Mouse (Mus musculus): Measurements from ENCODE around the gene Wscd1. TPM values are rescaled to one million over a fixed set of nuclear protein-coding genes. Genes with fewer than 3 reads are reported as not detected.

Wscd1 gene
- polyA plus RNA-seq, 1 experiment from 2014 or later, result 4.1 TPM

DNA sequence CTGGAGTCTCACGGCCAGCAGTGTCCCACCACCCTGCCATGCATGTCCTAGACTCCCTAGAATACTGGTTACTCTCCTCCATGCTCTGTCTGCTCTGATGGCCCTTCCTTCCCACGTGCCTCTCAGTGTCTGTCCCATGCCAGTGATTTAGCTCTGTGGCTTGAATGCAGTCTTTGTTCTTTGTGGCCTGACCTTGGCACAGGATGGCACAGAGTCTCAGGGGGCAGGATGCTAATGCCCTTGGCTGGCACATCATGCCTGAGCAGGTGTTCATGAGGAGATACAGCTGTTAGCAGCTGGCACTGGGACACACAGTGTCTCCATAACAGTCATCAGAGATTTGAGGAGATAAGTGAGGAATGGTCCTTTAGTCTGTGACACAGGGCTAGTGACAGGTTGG lies 20.8 kb downstream of the Wscd1 start:
- H3K4me3 ChIP-seq, result no peak overlapping the region
- H3K27ac ChIP-seq (replicated peaks), result no peak overlapping the region
- no peak overlapping the region for H3K4me2 ChIP-seq
- no peak overlapping the region for H3K9ac ChIP-seq
- no peaks in the 10 kb centered on the region for H3K9me3 ChIP-seq
- H3K4me1 ChIP-seq, result peaks cover 10% of the 10 kb centered on the region
- no peak for ATAC-seq (ENCODE audit: extremely low read depth, insufficient number of reproducible peaks, low FRiP score, low TSS enrichment)
- peaks cover 35% of the 10 kb centered on the region for H3K27me3 ChIP-seq (replicated peaks)
- no peaks in the 10 kb centered on the region for H3K36me3 ChIP-seq
- 62% methylated on average over 2 of the region's 2 CpGs for WGBS

DNA sequence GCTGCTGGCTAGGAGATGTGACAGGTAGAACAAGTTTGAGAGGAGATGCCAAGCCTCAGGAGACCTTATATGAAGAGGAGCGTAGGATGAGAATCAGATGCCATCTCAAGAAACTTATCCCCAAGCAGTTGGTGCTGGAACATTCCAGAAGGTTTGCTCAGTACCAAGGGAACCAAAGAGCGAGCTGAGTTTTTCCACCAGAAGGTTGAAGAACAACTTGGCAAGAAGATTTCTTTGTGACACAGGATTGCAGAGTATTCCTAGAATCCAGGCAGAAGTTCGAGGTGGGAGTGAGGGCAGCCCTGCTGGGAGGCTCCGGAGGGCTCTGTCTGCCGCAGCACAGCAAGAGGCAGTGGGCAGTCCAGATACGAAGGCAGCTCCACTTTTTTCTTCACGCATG lies 21.4 kb downstream of the Wscd1 start:
- WGBS, result 73% methylated on average over 7 of the region's 7 CpGs
- H3K4me1 ChIP-seq, result peaks cover 10% of the 10 kb centered on the region
- H3K27me3 ChIP-seq (replicated peaks), result peaks cover 38% of the 10 kb centered on the region
- no peaks in the 10 kb centered on the region for H3K9me3 ChIP-seq
- no peak overlapping the region for H3K4me2 ChIP-seq
- H3K27ac ChIP-seq (replicated peaks), result no peak overlapping the region
- H3K36me3 ChIP-seq, result no peaks in the 10 kb centered on the region
- no peak for ATAC-seq (ENCODE audit: extremely low read depth, insufficient number of reproducible peaks, low FRiP score, low TSS enrichment)
- H3K4me3 ChIP-seq, result no peak overlapping the region
- H3K9ac ChIP-seq, result no peak overlapping the region

- WGBS, result 47% methylated on average over 6 of the region's 6 CpGs
- no peak for ATAC-seq (ENCODE audit: extremely low read depth, insufficient number of reproducible peaks, low FRiP score, low TSS enrichment)
Measured at GRCm38 (mm10) chr11:71772056-71772455, 22.3 kb downstream of the Wscd1 start.

GRCm38 (mm10) chr11:71772802-71773201 lies 23.1 kb downstream of the Wscd1 start:
- Histone ChIP-seq H3K4me2 (no peak overlapping the region), H3K36me3 (no peaks in the 10 kb centered on the region), H3K4me1 (peaks cover 10% of the 10 kb centered on the region), H3K9ac (no peak overlapping the region), H3K4me3 (no peak overlapping the region), H3K9me3 (no peaks in the 10 kb centered on the region), H3K27ac (replicated peaks) (no peak overlapping the region), H3K27me3 (replicated peaks) (peaks cover 38% of the 10 kb centered on the region)
- no peak for ATAC-seq (ENCODE audit: extremely low read depth, insufficient number of reproducible peaks, low FRiP score, low TSS enrichment)
- WGBS, result 14% methylated on average over 4 of the region's 4 CpGs

More at GRCm38 (mm10) chr11:71772056-71772455, 22.3 kb downstream of the Wscd1 start:
- Histone ChIP-seq H3K9ac (no peak overlapping the region), H3K27ac (replicated peaks) (no peak overlapping the region), H3K4me3 (no peak overlapping the region), H3K27me3 (replicated peaks) (peaks cover 38% of the 10 kb centered on the region), H3K36me3 (no peaks in the 10 kb centered on the region), H3K4me1 (peaks cover 10% of the 10 kb centered on the region), H3K4me2 (no peak overlapping the region), H3K9me3 (no peaks in the 10 kb centered on the region)

GRCm38 (mm10) chr11:71773986-71774767 lies 24.5 kb downstream of the Wscd1 start:
- H3K27me3 ChIP-seq (replicated peaks), result peaks cover 38% of the 10 kb centered on the region
- H3K9me3 ChIP-seq, result no peaks in the 10 kb centered on the region
- H3K27ac ChIP-seq (replicated peaks), result no peak overlapping the region
- H3K4me3 ChIP-seq, result no peak overlapping the region
- 12% methylated on average over 16 of the region's 16 CpGs for WGBS
- no peak overlapping the region for H3K9ac ChIP-seq
- H3K36me3 ChIP-seq, result no peaks in the 10 kb centered on the region
- H3K4me1 ChIP-seq, result peaks cover 10% of the 10 kb centered on the region
- peak overlapping the region; percentile 10 for H3K4me2 ChIP-seq
- no peak for ATAC-seq (ENCODE audit: extremely low read depth, insufficient number of reproducible peaks, low FRiP score, low TSS enrichment)

DNA sequence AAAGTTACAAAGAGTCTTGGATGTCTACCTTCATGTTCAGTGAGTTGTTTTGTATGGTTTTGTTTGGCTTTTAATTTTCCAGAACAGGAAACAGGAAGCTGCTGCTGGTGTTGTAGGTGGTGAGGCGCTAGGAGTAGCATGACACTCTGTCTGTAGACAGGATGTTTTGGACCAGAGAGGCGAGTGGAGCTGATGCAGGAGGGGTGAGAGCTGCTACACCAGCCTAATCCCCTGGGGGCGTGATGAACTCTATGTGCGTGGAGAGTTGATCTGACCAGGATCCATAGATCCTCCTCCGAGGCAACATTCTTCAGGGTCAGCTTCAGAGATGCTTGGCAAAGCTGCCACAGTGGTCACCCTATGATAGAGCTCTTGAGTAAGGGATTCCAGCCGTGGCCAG lies 25.3 kb downstream of the Wscd1 start:
- ATAC-seq (ENCODE audit: extremely low read depth, insufficient number of reproducible peaks, low FRiP score, low TSS enrichment), result no peak
- 52% methylated on average over 6 of the region's 6 CpGs for WGBS
- H3K27ac ChIP-seq (replicated peaks), result no peak overlapping the region
- H3K36me3 ChIP-seq, result no peaks in the 10 kb centered on the region
- H3K4me3 ChIP-seq, result no peak overlapping the region
- H3K9ac ChIP-seq, result no peak overlapping the region
- peaks cover 38% of the 10 kb centered on the region for H3K27me3 ChIP-seq (replicated peaks)
- H3K4me2 ChIP-seq, result no peak overlapping the region
- peaks cover 10% of the 10 kb centered on the region for H3K4me1 ChIP-seq
- H3K9me3 ChIP-seq, result no peaks in the 10 kb centered on the region

DNA sequence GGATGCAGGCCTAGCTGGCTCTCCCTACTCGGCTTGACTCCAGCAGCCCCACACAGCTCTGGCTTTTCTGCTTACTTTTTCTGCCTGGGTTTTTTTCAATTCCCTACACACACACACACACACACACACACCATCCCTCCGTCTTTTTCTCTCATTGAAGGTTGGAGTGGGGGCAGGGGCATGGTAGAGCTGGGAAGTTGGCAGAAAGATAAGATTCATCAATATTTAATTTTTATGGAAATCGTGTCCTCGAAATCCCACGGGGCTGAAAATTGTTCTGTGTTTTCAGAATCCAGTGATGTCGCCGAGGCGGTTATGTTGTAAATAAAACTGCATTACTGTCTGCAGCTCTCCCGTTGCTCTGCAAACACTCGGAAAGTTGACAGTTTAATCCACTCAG lies 29.9 kb downstream of the Wscd1 start:
- H3K27me3 ChIP-seq (replicated peaks), result peaks cover 12% of the 10 kb centered on the region
- no peak for ATAC-seq (ENCODE audit: extremely low read depth, insufficient number of reproducible peaks, low FRiP score, low TSS enrichment)

DNA sequence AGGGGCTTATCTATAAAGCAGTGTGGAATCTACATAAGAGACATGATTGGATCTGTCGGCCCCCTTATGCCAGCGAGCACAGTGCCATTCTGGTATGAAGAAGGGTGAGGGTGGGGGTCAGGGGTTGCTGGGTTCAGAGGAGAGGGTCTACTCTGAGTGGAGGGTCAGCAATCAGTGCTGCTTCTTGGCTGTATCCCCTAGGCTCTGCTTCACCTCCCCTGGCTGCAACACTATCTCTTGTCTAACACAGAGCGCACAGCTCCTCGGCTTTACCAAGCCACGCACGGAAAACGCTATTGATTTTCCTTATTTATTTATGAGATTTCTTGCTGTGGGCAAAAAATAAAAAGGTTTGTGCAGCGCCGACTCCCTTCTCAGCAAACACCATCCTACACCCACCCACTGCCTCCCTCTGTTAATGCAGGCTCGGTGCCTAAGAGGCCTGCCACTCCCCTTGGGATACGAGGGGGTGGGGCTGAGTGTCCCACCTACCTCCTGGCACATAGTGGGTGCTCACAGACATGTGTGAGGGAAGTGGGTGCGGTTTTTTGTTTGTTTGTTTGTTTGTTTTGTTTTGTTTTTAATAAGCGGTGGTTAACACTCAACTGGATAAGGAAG lies 32.1 kb downstream of the Wscd1 start:
- no peaks in the 10 kb centered on the region for H3K36me3 ChIP-seq
- H3K9ac ChIP-seq, result no peak overlapping the region
- no peak overlapping the region for H3K4me2 ChIP-seq
- no peaks in the 10 kb centered on the region; the same call in 1 of the 2 replicates for H3K27me3 ChIP-seq (replicated peaks)
- 68% methylated on average over 13 of the region's 13 CpGs for WGBS
- H3K4me3 ChIP-seq, result no peak overlapping the region
- no peak overlapping the region for H3K27ac ChIP-seq (replicated peaks)
- 0 out of 2 replicates have a peak, but pooled peaks cover 5% of the 10 kb centered on the region for H3K4me1 ChIP-seq
- no peak for ATAC-seq (ENCODE audit: extremely low read depth, insufficient number of reproducible peaks, low FRiP score, low TSS enrichment)
- no peaks in the 10 kb centered on the region for H3K9me3 ChIP-seq

More for the DNA sequence above, 29.9 kb downstream of the Wscd1 start:
- H3K9ac ChIP-seq, result no peak overlapping the region
- no peak overlapping the region for H3K4me2 ChIP-seq
- no peak overlapping the region for H3K4me3 ChIP-seq
- no peak overlapping the region for H3K27ac ChIP-seq (replicated peaks)
- 0 out of 2 replicates have a peak, but pooled peaks cover 7% of the 10 kb centered on the region for H3K4me1 ChIP-seq
- no peaks in the 10 kb centered on the region for H3K9me3 ChIP-seq
- no peaks in the 10 kb centered on the region for H3K36me3 ChIP-seq
- 80% methylated on average over 10 of the region's 10 CpGs for WGBS

- H3K9ac ChIP-seq, result no peak overlapping the region
- 0 out of 2 replicates have a peak, but pooled peaks cover 5% of the 10 kb centered on the region for H3K4me1 ChIP-seq
- ATAC-seq (ENCODE audit: extremely low read depth, insufficient number of reproducible peaks, low FRiP score, low TSS enrichment), result no peak
- no peak overlapping the region for H3K4me2 ChIP-seq
- H3K36me3 ChIP-seq, result no peaks in the 10 kb centered on the region
- 77% methylated on average over 4 of the region's 4 CpGs for WGBS
- H3K27me3 ChIP-seq (replicated peaks), result no peaks in the 10 kb centered on the region
- no peak overlapping the region for H3K4me3 ChIP-seq
- H3K9me3 ChIP-seq, result no peaks in the 10 kb centered on the region
- no peak overlapping the region for H3K27ac ChIP-seq (replicated peaks)
Measured at GRCm38 (mm10) chr11:71785499-71785898, 35.8 kb downstream of the Wscd1 start.

DNA sequence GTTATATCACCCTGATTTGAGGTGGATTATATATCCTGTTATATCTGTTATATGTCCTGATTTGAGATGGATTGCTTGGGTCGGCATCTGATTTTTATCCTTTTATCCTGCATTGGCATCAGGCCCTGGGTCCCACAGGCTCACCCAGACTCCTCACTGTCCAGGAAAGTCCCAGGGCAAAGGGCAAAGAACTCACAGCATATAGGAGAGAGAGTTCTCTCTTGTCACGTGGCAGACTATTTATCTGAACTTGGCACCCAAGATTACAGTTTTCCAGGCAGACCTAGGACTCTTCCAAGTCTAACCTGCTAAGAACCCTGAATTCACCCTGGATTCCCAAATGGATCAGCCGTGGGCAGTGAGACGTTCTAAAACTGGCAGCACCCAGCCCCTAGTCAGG lies 38.5 kb downstream of the Wscd1 start:
- Histone ChIP-seq H3K27me3 (replicated peaks) (no peaks in the 10 kb centered on the region), H3K4me2 (no peak overlapping the region), H3K9ac (no peak overlapping the region), H3K9me3 (no peaks in the 10 kb centered on the region), H3K27ac (replicated peaks) (no peak overlapping the region), H3K4me3 (no peak overlapping the region), H3K4me1 (no peaks in the 10 kb centered on the region), H3K36me3 (no peaks in the 10 kb centered on the region)
- ATAC-seq (ENCODE audit: extremely low read depth, insufficient number of reproducible peaks, low FRiP score, low TSS enrichment), result no peak
- WGBS, result 64% methylated on average over 4 of the region's 4 CpGs

- Histone ChIP-seq H3K9me3 (no peaks in the 10 kb centered on the region), H3K4me2 (no peak overlapping the region), H3K4me3 (no peak overlapping the region), H3K9ac (no peak overlapping the region), H3K27ac (replicated peaks) (no peak overlapping the region), H3K4me1 (no peaks in the 10 kb centered on the region), H3K36me3 (no peaks in the 10 kb centered on the region), H3K27me3 (replicated peaks) (no peaks in the 10 kb centered on the region)
- ATAC-seq (ENCODE audit: extremely low read depth, insufficient number of reproducible peaks, low FRiP score, low TSS enrichment), result no peak
- WGBS, result 69% methylated on average over 3 of the region's 3 CpGs
Measured at GRCm38 (mm10) chr11:71790227-71790626, 40.5 kb downstream of the Wscd1 start.

DNA sequence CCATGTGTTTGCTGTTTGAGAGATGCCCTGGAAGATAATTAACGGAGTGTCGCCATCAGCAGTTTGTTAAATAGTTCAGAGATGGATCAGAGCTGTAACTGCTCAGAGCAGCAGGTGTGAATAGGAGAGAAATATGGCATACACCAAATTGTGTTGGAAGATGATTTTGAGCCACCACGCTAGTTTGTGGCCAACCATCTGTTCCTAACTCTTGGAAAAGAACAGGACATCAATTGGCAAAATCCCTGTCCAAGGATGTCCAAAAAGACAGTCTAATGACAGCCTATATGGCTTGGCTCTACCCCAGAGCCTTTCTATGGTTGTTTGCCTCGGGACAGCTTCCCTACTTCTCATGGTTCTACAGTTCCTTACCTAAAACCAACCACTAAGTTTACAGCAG lies 49.5 kb downstream of the Wscd1 start:
- WGBS, result 77% methylated on average over 4 of the region's 4 CpGs
- no peak overlapping the region for H3K9ac ChIP-seq
- no peak overlapping the region for H3K4me3 ChIP-seq

More for the DNA sequence above, 49.5 kb downstream of the Wscd1 start:
- ATAC-seq (ENCODE audit: extremely low read depth, insufficient number of reproducible peaks, low FRiP score, low TSS enrichment), result no peak
- Histone ChIP-seq H3K27me3 (replicated peaks) (no peaks in the 10 kb centered on the region), H3K36me3 (no peaks in the 10 kb centered on the region), H3K4me2 (no peak overlapping the region), H3K27ac (replicated peaks) (no peak overlapping the region), H3K4me1 (no peaks in the 10 kb centered on the region), H3K9me3 (no peaks in the 10 kb centered on the region)
